Mouse (Mus musculus) testis, adult 2 months (tissue): ENCODE data around the gene Pfkfb4. TPM values are rescaled to one million over a fixed set of nuclear protein-coding genes. Genes with fewer than 3 reads are reported as not detected.

Experiments
- H3K27ac ChIP-seq: fragments of 200-500 bp; 2 replicates; pipeline ENCODE4 v1.5.1; 2012; ENCODE audit warnings: low read depth, low read length; ENCODE audit not compliant: control insufficient read depth, insufficient read depth
- H3K27me3 ChIP-seq: fragments of 200-500 bp; 2 replicates; pipeline ENCODE4 v1.6.1; 2012; ENCODE audit warnings: mild to moderate bottlenecking, low read length, moderate library complexity; ENCODE audit not compliant: control insufficient read depth, insufficient read depth
- H3K36me3 ChIP-seq: fragments of 200-500 bp; 2 replicates; pipeline ENCODE4 v1.6.1; 2012; ENCODE audit warnings: mild to moderate bottlenecking, low read length; ENCODE audit not compliant: control insufficient read depth, insufficient read depth
- H3K4me1 ChIP-seq: fragments of 200-500 bp; 2 replicates; pipeline ENCODE4 v1.6.1; 2012; ENCODE audit warnings: low read length; ENCODE audit not compliant: control insufficient read depth, insufficient read depth
- H3K4me3 ChIP-seq: fragments of 200-500 bp; 2 replicates; pipeline ENCODE4 v1.5.1; 2012; ENCODE audit warnings: low read depth, mild to moderate bottlenecking, low read length, moderate library complexity, mixed read lengths; ENCODE audit not compliant: control insufficient read depth
- CTCF ChIP-seq: fragments of 200-500 bp; IDR thresholded peaks from 2 replicates; pipeline ENCODE4 v1.5.1; 2012; ENCODE audit warnings: low read depth, mild to moderate bottlenecking, inconsistent platforms, low read length, moderate library complexity; ENCODE audit not compliant: control insufficient read depth, insufficient read depth, insufficient replicate concordance
- POLR2A ChIP-seq: fragments of 200-500 bp; IDR thresholded peaks from 2 replicates; pipeline ENCODE4 v1.6.1; 2012; ENCODE audit warnings: low read depth, mild to moderate bottlenecking, inconsistent platforms, low read length, moderate library complexity; ENCODE audit not compliant: control insufficient read depth
- polyA plus RNA-seq: library from polyadenylated mRNA; depleted of rRNA; stranded (reverse); fragments of >200 nt; gene quantifications from 2 replicates; pipeline ENCODE4 v1.2.3, GENCODE M21; 2012

The Pfkfb4 gene
- polyA plus RNA-seq, 1 experiment: 41.2 TPM

DNA sequence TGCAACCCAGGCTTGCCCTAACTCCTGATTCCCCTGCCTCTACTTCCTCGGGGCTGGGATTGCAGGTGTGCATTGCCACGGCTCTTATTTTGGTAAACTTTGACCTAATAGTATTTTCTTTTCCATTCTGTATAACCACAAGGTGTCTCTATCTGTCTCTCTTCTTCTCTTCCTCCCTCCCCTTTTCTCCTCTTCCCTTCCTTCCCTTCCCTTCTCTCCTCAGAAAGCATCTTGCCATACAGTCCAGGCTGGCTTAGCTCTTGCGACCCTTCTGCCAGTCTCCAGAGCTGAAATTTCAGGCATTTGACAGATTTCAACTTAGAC, 59.1 kb downstream of the Pfkfb4 start:
- Histone ChIP-seq H3K27ac (no peak overlapping the region), H3K27me3 (no peaks in the 10 kb centered on the region), H3K36me3 (no peaks in the 10 kb centered on the region), H3K4me3 (no peak overlapping the region), H3K4me1 (no peaks in the 10 kb centered on the region)
- TF ChIP-seq CTCF (no peak), POLR2A (no peak)

DNA sequence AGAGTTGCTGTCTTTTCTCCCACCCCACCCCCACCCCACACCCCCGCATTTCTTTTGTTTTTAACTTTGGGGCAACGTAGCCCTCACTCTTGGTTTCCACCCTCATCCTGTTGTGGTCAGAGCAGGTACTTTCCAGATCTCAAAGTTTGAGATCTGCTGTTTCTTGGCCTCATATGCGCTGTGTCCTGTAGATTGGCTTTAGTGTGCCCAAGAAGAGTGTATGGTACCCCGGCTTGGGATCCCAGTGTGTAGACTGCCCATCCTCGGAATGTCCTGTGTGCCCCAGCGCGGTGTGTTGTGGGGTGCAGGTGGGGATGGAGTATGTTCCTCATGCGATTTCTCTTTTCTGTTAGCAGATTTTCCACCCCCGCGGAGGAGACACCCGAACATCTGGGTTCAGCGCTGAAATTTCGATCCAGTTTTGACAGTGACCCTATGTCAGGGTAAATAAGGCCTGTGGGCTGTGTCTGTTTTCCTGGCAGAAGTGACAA, 59.5 kb downstream of the Pfkfb4 start:
- H3K27ac ChIP-seq: no peak overlapping the region
- no peaks in the 10 kb centered on the region for H3K4me1 ChIP-seq
- no peak for TF ChIP-seq CTCF
- TF ChIP-seq POLR2A: no peak
- no peaks in the 10 kb centered on the region for H3K27me3 ChIP-seq
- no peaks in the 10 kb centered on the region for H3K36me3 ChIP-seq
- no peak overlapping the region for H3K4me3 ChIP-seq

DNA sequence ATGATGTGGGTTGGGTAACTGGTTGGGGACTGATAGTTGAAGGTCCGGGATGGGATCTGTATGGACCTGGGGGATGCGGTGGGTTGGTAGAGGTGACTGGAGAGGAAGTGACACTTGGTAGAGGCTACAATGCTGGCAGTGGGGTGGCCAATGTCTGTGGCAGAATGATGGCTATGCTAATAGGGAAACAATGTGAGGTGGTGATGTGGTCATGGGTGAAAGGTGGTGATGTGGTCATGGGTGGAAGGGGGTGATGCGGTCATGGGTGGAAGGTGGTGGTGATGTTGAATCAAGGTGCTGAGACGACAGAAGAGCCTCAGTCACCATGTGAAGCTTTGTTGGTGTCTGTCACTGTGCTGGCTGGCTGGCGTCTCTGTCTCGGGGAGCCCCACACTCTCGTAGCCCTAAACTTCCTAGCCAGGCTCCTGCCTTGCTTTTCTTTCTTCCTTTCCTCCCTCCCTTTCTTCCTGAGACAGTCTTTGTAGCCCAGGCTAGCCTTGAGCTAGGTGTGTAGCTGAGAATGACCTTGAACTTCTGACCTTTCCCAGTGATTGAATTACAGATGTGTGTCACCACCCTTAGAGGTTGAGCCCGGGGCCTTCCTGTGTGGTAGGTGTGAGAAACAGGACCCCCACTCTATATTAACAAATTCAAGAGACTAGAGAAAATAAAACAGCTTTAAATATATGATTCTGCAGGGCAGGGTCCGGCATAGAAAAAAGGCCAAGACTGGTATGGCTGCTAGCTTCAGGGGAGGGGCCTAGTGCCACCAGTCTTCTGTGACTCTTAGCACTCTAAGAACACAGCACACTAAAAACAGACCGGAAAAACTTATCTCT, 60.3 kb downstream of the Pfkfb4 start:
- Histone ChIP-seq H3K4me3 (no peak overlapping the region), H3K27me3 (no peaks in the 10 kb centered on the region), H3K27ac (no peak overlapping the region), H3K36me3 (no peaks in the 10 kb centered on the region), H3K4me1 (no peaks in the 10 kb centered on the region)
- TF ChIP-seq POLR2A: no peak

DNA sequence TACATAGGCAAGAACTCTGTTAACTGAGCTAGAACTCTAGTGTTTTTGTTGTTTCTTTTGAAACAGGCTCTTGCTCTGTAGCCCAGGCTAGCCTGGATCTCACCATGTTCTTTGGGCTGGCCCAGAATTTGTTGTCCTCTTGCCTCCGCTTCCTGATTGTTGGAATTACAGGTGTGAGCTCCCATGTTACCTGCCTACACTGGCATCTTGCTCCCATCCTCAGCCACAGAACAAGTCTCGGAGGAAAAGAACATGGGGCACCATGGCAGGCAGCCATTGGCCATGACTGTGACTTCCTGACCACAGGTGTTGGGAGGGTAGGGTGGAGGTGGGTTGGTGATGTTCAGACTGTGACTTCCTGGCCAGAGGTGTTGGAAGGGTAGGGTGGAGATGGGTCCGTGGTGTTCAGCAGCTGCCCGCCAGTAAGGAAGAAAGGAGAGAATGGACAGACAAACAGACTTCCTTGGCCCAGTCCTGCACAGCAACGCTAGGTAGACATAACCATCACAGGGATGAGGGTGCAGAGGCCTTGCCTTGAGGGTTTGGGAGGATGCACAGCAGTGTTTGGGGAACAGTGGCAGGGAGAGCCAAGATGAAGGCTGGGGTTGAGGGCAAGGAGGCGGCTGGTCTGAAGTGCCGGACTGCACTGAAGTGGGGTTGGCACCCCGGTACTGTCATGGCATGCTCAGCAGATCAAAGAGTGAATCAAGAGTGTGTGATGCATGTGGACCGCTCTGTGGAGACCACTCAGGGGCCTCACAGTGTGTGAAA, 61.1 kb downstream of the Pfkfb4 start:
- no peak for TF ChIP-seq POLR2A
- no peak for TF ChIP-seq CTCF
- Histone ChIP-seq H3K27me3 (no peaks in the 10 kb centered on the region), H3K27ac (no peak overlapping the region), H3K36me3 (no peaks in the 10 kb centered on the region), H3K4me1 (no peaks in the 10 kb centered on the region), H3K4me3 (no peak overlapping the region)

DNA sequence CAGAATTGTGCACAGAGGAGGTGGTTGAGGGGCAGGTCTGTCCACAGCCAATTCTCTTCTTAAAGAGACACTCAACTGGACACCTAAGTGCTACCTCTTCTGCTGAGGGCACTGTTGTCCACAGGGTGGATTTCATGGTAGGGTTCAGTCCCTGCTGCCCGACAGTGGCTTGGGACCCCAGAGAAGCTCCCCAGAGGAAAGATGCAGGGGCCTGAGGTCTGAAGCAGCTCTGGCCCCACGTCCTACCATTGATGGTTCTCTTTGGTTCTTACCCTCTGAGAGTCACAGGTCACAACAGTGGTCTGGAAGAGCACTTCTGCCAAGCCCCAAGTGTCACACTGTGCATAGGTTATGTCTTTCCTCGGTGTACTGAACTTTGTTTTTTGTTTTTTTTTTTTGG, 61.8 kb downstream of the Pfkfb4 start:
- no peaks in the 10 kb centered on the region for H3K4me1 ChIP-seq
- TF ChIP-seq POLR2A (no peak), CTCF (no peak)
- no peaks in the 10 kb centered on the region for H3K36me3 ChIP-seq
- H3K27me3 ChIP-seq: no peaks in the 10 kb centered on the region
- H3K27ac ChIP-seq: no peak overlapping the region
- H3K4me3 ChIP-seq: no peak overlapping the region

DNA sequence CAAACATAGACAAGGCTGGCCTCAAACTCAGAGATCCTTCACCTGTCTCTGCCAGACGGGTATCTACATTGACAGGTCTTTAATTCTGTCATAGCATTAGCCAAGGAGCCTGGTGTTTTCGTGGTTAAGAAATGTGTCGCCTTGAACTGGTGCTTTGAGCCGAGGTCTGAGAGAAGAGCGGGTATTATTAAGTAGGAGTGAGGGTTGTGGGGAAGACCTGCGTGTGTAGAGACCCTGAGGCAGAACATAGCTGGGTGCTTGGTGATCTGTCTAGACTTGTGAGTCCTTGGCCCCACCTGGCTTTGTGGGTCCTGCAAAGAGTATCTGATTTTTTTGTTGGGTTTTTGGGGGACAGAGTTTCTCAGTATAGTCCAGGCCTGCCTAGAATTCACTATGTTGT, 62.3 kb downstream of the Pfkfb4 start:
- Histone ChIP-seq H3K27ac (no peak overlapping the region), H3K4me1 (no peaks in the 10 kb centered on the region), H3K27me3 (no peaks in the 10 kb centered on the region), H3K4me3 (no peak overlapping the region), H3K36me3 (no peaks in the 10 kb centered on the region)
- TF ChIP-seq CTCF: no peak
- TF ChIP-seq POLR2A: no peak

DNA sequence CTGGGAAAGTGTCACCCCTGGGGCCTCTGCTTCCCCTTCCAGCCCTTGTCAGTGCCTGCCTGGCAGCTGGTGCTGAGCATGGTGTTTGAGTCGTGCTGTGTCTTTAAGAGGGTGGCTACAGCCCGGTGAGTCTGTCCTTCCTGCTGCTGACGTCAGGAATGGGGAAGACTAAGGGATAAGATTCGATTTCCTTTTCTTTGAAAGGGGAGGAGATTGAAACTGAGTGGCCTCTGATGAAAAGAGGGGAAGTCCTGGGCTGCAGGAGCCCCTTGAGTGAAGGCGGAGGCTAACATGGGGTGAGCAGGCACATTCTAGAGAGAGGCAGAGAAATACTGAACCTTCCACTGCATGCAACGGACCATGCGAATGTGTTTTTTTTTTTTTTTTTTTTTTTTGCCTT, 63.1 kb downstream of the Pfkfb4 start:
- Histone ChIP-seq H3K27ac (no peak overlapping the region), H3K4me3 (no peak overlapping the region), H3K36me3 (no peaks in the 10 kb centered on the region), H3K4me1 (no peaks in the 10 kb centered on the region), H3K27me3 (no peaks in the 10 kb centered on the region)
- TF ChIP-seq POLR2A (no peak), CTCF (no peak)
